Mouse (Mus musculus): Measurements from ENCODE around the gene Glyatl3. TPM values are rescaled to one million over a fixed set of nuclear protein-coding genes. Genes with fewer than 3 reads are reported as not detected.

Gene Glyatl3
- total RNA-seq, 2 experiments from 2014 or later = not detected

DNA sequence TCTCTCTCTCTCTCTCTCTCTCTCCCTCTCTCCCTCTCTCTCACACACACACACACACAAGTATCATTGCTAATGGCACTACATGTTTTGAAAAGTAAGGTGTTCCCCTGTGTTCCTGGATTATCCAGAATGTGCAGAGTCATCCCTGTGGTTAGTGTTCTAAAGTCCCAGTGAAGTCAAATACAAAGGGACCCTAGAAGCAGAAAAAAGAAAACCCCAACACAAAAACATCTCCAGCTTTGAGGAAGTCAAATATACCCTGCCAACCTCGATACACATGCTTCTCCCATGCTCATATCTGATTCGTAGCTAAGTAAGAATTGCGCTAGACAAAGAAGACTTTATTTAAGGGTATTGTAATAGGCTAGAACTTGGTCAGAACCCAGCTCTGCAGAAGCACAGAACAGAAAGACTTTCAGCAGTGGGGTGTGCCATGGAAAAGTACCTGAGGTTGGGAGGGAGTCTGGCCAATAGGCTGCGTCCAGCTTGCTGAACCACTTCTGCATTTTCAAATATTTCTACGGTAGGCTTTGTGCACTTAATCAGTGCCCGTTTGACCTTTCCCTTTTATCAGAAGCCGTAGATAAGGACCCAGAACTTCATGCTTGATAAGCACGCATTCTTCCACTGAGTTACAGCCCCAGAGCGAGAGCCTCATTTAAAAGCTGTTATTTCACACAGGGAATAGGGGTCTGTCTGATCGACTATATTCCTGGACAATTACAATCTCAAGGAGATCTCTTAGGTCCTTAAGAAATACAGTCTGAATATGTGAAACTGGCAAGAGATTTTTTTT is 45.0 kb downstream of the Glyatl3 start:
- intact Hi-C loops (cut with DNase I) = no loop called here
- DNase-seq = no peak

DNA sequence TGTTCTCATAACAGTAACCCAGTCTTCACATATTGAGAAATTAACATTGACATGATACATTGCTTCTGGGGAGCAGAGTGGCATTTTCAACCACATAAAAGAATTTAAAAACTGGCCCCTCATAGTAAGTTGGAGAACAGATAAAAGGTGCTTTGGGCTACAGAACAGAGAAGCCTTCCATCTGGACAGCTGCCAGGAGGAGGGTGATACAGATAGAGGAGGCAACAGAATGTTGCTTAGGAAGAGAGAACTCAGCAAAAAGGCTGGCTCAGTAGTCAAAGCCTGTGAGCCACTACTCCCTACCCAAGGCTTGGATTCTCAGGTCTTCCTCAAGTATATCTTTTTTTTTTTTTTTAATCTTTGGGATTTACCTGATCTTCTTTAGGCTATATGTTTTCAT is 59.1 kb downstream of the Glyatl3 start:
- DNase-seq = no peak
- intact Hi-C loops (cut with DNase I) = no loop called here

Other genes with a start within 250 kb of the Glyatl3 start
- not detected for gene Esp1, start 187.2 kb downstream of the Glyatl3 start, total RNA-seq (2021)
- not detected for gene Crisp2, start 107.3 kb downstream of the Glyatl3 start, total RNA-seq (2021)
- under 1 TPM; 0.26 to 0.32 TPM for gene Rhag, start 103.2 kb downstream of the Glyatl3 start, total RNA-seq (2021)
- under 1 TPM; 0.57 to 0.59 TPM for gene 9130008F23Rik, start 33.8 kb downstream of the Glyatl3 start, total RNA-seq (2021)
- gene Mut, start 20.3 kb upstream of the Glyatl3 start, total RNA-seq (2021) = 100 to 1,000 TPM; 104 to 118 TPM
- 1 to 10 TPM; 5.8 to 6.0 TPM for gene Cenpq, start 20.7 kb upstream of the Glyatl3 start, total RNA-seq (2021)

Measured in heart, postnatal 14 days (tissue).